Mouse (Mus musculus) thymus, adult 2 months (tissue): ENCODE measurements around the gene Eefsec.

ENCODE experiments used
- CTCF ChIP-seq: fragments of 200-500 bp; IDR thresholded peaks from 2 replicates; pipeline ENCODE4 v1.5.1; 2012; ENCODE audit warnings: mild to moderate bottlenecking, control low read depth, low read length, moderate library complexity, borderline replicate concordance; ENCODE audit not compliant: control insufficient read depth, poor library complexity, insufficient read depth; ENCODE audit errors: extremely low read depth
- POLR2A ChIP-seq: fragments of 200-500 bp; IDR thresholded peaks from 2 replicates; pipeline ENCODE4 v1.6.1; 2012; ENCODE audit warnings: mild to moderate bottlenecking, low read length, control low read depth, moderate library complexity; ENCODE audit not compliant: control insufficient read depth, poor library complexity, insufficient read depth; ENCODE audit errors: extremely low read depth

DNA sequence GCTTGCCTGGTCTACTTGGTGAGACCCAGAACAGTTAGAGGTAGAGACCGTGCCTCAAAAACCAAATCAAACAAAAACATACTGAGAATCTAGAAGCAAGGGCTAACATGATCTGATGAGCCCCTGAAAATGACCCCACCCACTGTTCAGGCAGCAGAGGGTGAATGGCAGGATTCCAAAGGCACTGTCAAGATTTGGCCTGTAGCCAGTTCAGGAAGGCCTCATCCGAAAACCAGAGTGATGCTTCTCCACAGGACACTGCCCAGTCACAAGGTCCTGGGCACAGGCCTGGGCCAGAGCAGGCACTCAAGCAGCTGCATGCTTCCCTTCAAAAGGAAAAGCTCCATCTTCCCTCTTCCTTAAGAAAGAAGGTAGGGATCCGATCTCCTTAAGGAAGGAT lies 2.9 kb downstream of the Eefsec start:
- TF ChIP-seq POLR2A, result no peak
- no peak for TF ChIP-seq CTCF
